Mouse (Mus musculus) large intestine, adult 2 months (tissue): ENCODE measurements around the gene Rcc2. TPM values are rescaled to one million over a fixed set of nuclear protein-coding genes. Genes with fewer than 3 reads are reported as not detected.

ENCODE experiments used
- DNase-seq: peaks from one replicate; pipeline ENCODE4 v3.0.0-alpha.2; 2012; ENCODE audit warnings: low read depth, low spot score
- WGBS: fragments of 180-500 bp; shearing (Covaris S2); methylation state at CpG from one replicate; pipeline ENCODE4 v1.1.7; 2018; 5-methylcytosine and 5-hydroxymethylcytosine counted together
- polyA plus RNA-seq: library from polyadenylated mRNA; depleted of rRNA; stranded (reverse); fragments of >200 nt; gene quantifications from 2 replicates; pipeline ENCODE4 v1.2.3, GENCODE M21; 2012; rRNA removed

The Rcc2 gene
- 46.0 and 52.5 TPM in 2 replicates for polyA plus RNA-seq

DNA sequence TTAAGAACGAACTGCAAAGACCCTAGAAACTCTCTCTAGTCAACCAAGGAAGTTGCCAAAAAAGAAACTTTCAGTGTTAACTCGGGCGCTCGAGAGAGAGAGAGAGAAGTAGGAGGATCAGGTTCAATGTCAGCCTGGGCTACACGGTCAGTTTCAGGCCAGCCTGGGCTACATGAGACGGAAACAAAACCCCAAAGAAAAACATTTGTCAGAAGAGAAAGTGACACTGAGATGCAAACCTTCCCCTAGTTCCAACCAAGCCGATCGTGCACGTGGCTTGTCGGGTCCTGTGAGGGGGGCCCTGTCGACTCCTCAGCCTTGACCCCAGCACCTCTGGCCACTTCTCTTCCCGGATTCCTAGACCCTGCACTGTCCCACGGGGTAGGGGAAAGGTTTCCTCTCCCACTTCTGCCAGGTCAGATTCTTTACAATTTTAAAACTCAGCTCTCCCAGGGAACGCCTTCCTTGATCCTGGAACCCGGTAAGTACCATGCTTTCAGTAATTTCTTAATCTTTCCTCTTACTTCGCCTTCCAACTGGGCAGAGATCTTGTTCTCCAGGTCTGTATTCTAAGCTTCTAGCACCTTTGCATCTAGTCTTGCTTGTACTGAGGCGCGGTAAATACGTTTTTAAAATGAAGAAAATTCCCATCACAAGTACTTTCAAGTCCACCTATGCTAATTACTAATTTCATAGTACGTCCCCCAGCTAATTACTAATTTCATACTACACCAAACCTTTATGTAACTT is at the start of gene Rcc2:
Gene Rcc2, plus strand, starts transcription at position 273 of the 750 bp plus-strand sequence.
- DNase-seq, result no peak
- 10% methylated on average over 20 of the region's 20 CpGs for WGBS

DNA sequence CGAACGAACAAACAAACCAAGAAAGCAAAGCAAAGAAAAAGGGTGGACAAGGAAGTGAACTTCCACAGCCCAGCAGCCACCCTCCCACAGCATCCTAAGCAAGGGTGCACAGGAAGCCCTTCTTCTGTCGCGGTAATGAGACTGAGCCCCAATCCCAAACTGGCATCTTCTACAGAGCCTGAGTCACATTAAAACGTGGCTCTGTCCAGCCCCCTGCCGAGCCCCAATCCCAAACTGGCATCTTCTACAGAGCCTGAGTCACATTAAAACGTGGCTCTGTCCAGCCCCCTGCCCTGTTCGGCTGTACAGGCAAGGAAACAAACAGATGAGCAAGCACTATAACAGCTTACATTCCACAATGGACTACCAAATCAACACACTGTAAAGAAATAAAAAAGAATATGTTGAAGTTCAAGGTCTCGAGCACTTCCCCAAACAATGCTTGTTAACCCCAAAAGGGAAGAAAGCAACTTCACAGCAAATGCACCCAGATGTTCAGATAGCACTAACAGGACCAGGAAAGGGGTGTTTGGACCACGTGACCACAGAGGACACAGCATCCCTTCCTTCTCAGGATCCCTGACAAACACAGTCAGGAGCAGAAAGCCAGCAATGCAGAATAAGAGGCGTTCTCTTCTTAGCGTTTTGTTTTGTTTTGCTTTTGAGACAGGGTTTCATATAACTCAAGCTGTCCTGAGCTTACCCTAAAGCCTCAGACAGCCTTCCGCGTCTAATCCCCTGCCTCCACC is 46.3 kb upstream of the Rcc2 start:
- 24% methylated on average over 14 of the region's 14 CpGs for WGBS
- no peak for DNase-seq

GRCm38 (mm10) chr4:140654798-140655197 is 45.5 kb upstream of the Rcc2 start:
- WGBS, result 72% methylated on average over 8 of the region's 8 CpGs
- DNase-seq, result no peak

- 74% methylated on average over 8 of the region's 8 CpGs for WGBS
- DNase-seq, result no peak
Measured at GRCm38 (mm10) chr4:140656529-140656928, 43.8 kb upstream of the Rcc2 start.

DNA sequence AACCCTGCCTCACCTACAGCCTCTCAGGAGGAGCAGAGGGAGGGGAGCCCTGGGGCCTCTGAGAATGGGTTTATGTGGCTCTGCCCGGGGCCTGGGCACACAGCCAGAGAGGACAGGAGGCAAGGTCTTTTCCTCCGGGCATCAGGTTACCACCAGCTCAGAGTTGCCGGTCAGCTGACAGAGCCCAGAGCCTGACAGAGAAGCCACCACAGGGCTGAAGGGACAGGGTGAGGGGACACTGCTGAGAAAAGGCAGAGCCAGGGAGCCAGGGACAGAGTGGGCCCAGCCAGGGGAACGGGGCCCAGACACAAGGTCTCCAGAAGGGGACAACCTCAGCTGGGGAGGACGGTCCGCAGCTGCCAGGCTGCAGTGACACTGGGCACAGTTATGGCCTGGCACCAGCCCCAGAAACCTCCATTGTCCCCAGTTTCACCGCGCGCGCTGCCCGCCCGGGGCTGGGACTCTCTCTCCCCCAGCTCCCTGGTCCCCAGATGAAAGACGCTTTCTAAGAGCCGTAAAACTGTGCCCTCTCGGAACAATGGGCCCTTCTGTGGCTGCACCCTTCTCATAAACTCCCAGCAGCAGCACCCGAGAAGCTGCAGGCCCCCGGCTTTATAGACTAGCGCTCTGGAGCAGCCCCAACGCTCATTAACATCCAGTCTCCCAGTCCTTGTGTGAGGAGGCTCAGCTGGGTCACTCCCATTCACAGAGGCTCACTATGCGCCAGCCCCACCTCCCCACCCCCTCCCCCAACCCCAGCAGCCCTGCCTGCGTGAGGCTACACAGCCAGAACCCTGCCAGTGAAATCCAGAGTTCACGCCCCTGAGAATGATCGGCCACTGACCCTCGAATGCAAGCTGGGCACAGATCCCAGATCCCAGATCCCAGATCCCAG is 42.4 kb upstream of the Rcc2 start:
- 11% methylated on average over 24 of the region's 24 CpGs for WGBS
- no peak for DNase-seq

DNA sequence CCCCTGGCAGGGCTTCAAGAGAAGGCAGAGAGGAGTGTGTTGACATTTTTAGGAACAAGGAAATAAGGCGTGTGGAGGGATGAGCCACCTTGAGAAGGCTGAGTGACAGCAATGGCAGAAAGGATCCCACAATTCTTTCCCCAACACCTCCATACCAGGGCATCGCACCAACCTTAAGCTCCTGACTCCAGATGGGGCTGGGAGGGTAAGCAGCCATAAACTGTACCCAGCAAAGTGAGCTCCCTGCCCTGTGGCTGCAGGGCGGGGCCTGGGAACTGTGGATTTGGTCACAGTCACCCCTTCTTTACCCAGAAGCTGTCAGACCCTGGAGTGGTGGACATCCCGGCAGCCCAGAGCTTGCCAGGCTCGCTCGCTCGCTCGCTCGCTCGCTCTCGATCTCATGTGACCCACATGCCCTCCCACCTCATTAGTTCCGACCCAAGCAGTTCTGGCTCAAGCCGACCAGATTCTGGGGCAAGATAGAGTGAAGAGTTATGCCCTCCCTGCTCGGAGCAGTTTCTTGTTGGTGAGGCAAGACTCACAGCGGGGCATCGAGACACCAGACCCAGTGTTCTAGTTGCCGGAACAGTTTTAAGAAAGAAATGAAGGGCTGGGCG is 38.8 kb upstream of the Rcc2 start:
- DNase-seq, result no peak
- WGBS, result 52% methylated on average over 18 of the region's 18 CpGs

DNA sequence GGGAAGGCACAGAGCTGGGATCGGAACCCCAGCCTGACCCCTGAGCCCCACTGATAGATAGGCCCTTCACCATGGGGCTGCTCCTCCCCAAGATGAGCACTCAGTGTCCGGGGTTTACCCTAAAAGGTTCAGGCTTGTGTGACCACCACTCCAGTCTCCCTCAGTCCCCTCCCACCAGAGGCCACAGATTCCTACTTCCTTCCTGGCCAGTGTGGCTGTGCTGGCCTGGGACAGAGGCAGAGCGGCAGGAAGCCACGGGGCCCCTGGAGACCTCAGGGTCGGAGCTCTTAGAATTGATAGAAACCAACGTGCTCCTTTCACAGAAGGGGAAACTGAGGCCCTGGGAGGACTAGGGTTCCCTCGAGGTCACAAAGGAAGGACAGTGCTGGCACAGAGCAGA is 37.9 kb upstream of the Rcc2 start:
- DNase-seq, result no peak
- 55% methylated on average over 7 of the region's 7 CpGs for WGBS

DNA sequence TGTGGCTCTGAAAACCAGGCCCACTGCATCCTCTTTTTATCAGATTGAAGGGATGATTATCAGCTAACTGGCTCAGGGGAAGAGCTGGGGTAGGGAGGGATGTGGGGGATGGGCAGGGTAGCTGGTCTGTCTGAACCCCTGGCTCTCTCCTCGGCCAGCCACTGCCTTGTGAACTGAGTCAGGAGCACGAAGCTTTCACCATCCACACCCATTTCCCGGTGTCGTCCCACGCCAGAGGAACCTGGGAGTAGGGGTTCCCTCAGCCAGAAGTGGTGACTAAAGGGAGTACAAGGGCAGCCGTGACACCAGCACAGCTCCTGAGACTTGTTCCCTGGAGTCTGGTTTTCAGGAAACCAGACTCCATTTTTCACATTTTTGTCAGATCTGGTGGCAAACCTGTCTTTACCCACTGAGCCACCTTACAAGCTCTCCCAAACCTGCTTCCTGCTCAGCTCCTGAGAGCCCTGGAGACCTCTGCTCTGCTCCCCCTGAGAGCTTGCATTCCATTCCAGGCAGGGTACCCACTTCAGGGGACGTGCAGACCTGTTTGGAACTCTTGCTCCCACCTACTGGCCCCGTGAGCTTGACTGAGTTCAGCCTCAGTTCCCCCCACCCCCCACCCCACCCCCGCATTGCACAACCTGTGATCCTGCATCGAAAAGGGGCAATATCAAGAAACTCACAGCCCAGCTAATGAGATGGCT is 37.3 kb upstream of the Rcc2 start:
- no peak for DNase-seq
- WGBS, result 65% methylated on average over 10 of the region's 10 CpGs

GRCm38 (mm10) chr4:140665053-140665452 is 35.3 kb upstream of the Rcc2 start:
- WGBS, result 38% methylated on average over 7 of the region's 7 CpGs
- no peak for DNase-seq

DNA sequence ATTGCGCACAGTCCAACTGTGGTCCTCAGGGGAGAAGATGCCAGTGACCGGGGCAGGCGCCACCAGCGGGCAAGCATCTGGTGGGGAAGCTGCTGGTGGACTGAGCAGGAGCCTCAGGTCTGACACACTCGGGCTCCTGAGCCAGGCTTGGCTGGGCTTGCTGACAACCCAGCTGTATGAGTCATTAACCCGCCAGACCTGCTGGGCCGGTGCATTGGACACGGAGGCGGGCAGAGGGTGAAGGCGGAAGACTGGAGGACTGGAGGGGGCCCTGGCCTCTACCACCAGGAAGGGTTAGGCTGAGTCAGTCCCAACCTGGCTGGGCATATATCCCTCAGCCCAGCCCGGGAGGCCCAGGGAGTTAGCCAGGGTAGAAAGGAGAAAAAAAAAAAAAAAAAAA is 34.6 kb upstream of the Rcc2 start, which contains the start of gene Arhgef10l:
Gene Arhgef10l, minus strand, starts transcription at position 253 of the 400 bp plus-strand sequence.
- 24% methylated on average over 11 of the region's 11 CpGs for WGBS
- peak; percentile 84 for DNase-seq

DNA sequence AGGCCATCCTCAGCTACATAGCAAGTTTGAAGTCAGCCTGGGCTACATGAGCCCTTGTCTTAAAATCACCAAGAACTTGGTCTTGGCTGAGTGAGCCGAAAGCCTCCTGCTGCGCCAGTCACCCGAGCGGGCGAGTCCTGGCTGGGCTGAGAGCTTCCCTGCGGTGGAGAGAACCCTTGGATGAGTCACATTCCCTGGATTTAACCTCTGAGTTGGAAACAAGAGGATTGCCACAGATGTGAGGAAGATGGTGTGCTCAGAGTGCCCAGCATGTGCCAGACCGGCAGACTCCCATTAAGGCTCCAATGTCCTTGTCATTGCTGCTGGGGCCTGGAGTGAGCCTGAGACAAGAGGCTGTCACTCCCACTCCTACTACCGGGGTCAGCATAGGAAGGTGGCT is 32.5 kb upstream of the Rcc2 start:
- 83% methylated on average over 8 of the region's 8 CpGs for WGBS
- DNase-seq, result no peak

GRCm38 (mm10) chr4:140673527-140674264 is 26.6 kb upstream of the Rcc2 start:
- no peak for DNase-seq
- 55% methylated on average over 12 of the region's 12 CpGs for WGBS

GRCm38 (mm10) chr4:140674345-140674926 is 25.9 kb upstream of the Rcc2 start:
- DNase-seq, result no peak
- WGBS, result 30% methylated on average over 13 of the region's 13 CpGs

GRCm38 (mm10) chr4:140679038-140679437 is 21.3 kb upstream of the Rcc2 start:
- WGBS, result 18% methylated on average over 5 of the region's 5 CpGs
- no peak for DNase-seq

DNA sequence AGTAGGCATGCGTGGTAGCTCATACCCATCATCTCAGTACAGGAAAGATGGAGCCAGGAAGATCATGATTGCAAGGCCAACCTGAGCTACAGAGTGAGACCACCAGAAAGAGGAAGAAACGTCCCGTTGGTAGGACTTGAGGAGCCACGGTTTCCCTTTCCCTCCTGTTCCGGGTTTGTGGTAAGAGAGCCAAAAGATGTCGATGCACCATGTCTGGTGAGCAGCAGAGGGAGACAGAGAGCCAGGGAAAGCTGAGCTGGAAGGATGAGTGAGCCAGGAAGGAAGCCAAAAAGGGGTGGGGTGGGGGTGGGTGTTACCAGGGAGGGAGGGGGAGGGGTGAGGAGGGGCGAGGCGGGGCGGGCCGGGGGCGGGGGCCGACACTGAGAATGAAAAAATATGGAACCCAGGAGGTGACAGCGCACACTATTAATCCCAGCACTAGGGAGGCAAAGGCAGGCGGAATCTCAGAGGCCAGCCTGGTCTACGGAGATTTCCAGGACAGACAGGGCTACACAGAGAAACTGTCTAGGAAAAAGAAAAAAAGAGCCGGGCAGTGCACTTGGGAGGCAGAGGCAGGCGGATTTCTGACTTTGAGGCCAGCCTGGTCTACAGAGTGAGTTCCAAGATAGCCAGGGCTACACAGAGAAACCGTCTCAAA is 20.5 kb upstream of the Rcc2 start:
- DNase-seq, result no peak
- 22% methylated on average over 16 of the region's 18 CpGs for WGBS

- WGBS, result 40% methylated on average over 8 of the region's 8 CpGs
- DNase-seq, result no peak
Measured at GRCm38 (mm10) chr4:140680731-140681397, 19.5 kb upstream of the Rcc2 start.

- no peak for DNase-seq
- WGBS, result 62% methylated on average over 8 of the region's 8 CpGs
Measured at GRCm38 (mm10) chr4:140683608-140684007, 16.7 kb upstream of the Rcc2 start.
